In genomic region chr1:90268131-90268691, GRCm38 (mm10) we compare ENCODE assay signal across 9 mouse cellular contexts.
A peak's percentile ranks its signal among the peaks of the same experiment; 100 is the strongest.
DNase-seq lines count a peak whose midpoint lies in the region; ATAC-seq lines count a peak whose summit lies in the region.
"Had no signal": no experiment of that assay in that cellular context is flagged by ENCODE, and none has a peak within 500 bp of the region (broad histone marks: within the 10 kb centered on the region; RNA-seq: fewer than 3 reads in every experiment).

No protein-coding gene starts in this region.

- H3K9me3 ChIP-seq in forebrain, embryonic 12.5 days, result no peaks in the 10 kb centered on the region
- no peaks in the 10 kb centered on the region for H3K9me3 ChIP-seq in forebrain, embryonic 11.5 days (ENCODE audit: control insufficient read depth, low read length)
- H3K9me3 ChIP-seq in hindbrain, embryonic 10.5 days, result no peaks in the 10 kb centered on the region
- H3K9me3 ChIP-seq in neural tube, embryonic 14.5 days (ENCODE audit: control insufficient read depth, low read length), result no peaks in the 10 kb centered on the region
- H3K9me3 ChIP-seq in liver, embryonic 12.5 days (replicated peaks), result 0 out of 2 replicates have a peak, but pooled peaks cover 4% of the 10 kb centered on the region
- H3K9me3 ChIP-seq: lung, embryonic 15.5 days had no signal

- H3K27me3 ChIP-seq in forebrain, embryonic 12.5 days, result 0 out of 2 replicates have a peak, but pooled peaks cover 7% of the 10 kb centered on the region
- H3K27me3 ChIP-seq in forebrain, embryonic 11.5 days (ENCODE audit: control insufficient read depth, insufficient read depth, low read length), result no peaks in the 10 kb centered on the region
- H3K27me3 ChIP-seq in hindbrain, embryonic 10.5 days (ENCODE audit: insufficient read depth, poor library complexity, severe bottlenecking), result peaks cover 15% of the 10 kb centered on the region; the same call in 1 of the 2 replicates
- no peaks in the 10 kb centered on the region for H3K27me3 ChIP-seq in neural tube, embryonic 14.5 days (ENCODE audit: control insufficient read depth, insufficient read depth, low read length)
- H3K27me3 ChIP-seq in liver, embryonic 12.5 days (replicated peaks), result peaks cover 30% of the 10 kb centered on the region

- peak overlapping the region; percentile 54; the same call in 1 of the 2 replicates for H3K27ac ChIP-seq in forebrain, embryonic 12.5 days
- H3K27ac ChIP-seq in forebrain, embryonic 11.5 days (ENCODE audit: low read depth, low read length), result no peak overlapping the region
- H3K27ac ChIP-seq in hindbrain, embryonic 10.5 days, result peak overlapping the region; percentile 40
- 0 out of 2 replicates have a peak overlapping the region, but pooled peaks have one; percentile 50 for H3K27ac ChIP-seq in neural tube, embryonic 14.5 days (ENCODE audit: low read depth, low read length)
- H3K27ac ChIP-seq in liver, embryonic 12.5 days, result no peak overlapping the region
- H3K27ac ChIP-seq: lung, embryonic 15.5 days had no signal

- 65% methylated on average over 17 of the region's 17 CpGs for WGBS in forebrain, embryonic 12.5 days
- 75% methylated on average over 17 of the region's 17 CpGs for WGBS in forebrain, embryonic 11.5 days
- 77% methylated on average over 17 of the region's 17 CpGs for WGBS in hindbrain, embryonic 10.5 days
- 21% methylated on average over 17 of the region's 17 CpGs for WGBS in neural tube, embryonic 14.5 days
- WGBS in liver, embryonic 12.5 days (ENCODE audit: insufficient replicate concordance), result 67% methylated on average over 17 of the region's 17 CpGs

- peak; percentile 75 for ATAC-seq in forebrain, embryonic 12.5 days (ENCODE audit: low FRiP score)
- ATAC-seq in forebrain, embryonic 11.5 days (replicated peaks; ENCODE audit: low FRiP score), result no peak
- peak; percentile 81 for ATAC-seq in neural tube, embryonic 14.5 days (ENCODE audit: low read depth)
- ATAC-seq in liver, embryonic 12.5 days, result no peak

- no peak for DNase-seq in forebrain, embryonic 11.5 days (ENCODE audit: low spot score)
- DNase-seq in hindbrain, embryonic 10.5 days (ENCODE audit: low spot score), result no peak
- DNase-seq in kidney, postnatal 14 days, result peak; percentile 62
- DNase-seq in thymus, adult 18-20 months, result no peak
- DNase-seq in urinary bladder, postnatal 4 days (ENCODE audit: low spot score in 2 of 2), result no peak

- H3K4me3 ChIP-seq in forebrain, embryonic 12.5 days (replicated peaks), result no peak overlapping the region
- H3K4me3 ChIP-seq in forebrain, embryonic 11.5 days (ENCODE audit: low read depth, low read length), result no peak overlapping the region
- H3K4me3 ChIP-seq in hindbrain, embryonic 10.5 days, result no peak overlapping the region
- H3K4me3 ChIP-seq in neural tube, embryonic 14.5 days (ENCODE audit: low read depth, low read length), result no peak overlapping the region
- H3K4me3 ChIP-seq in liver, embryonic 12.5 days, result no peak overlapping the region
- H3K4me3 ChIP-seq: lung, embryonic 15.5 days had no signal

- no peaks in the 10 kb centered on the region for H3K36me3 ChIP-seq in forebrain, embryonic 12.5 days (replicated peaks)
- H3K36me3 ChIP-seq in forebrain, embryonic 11.5 days (ENCODE audit: control insufficient read depth, insufficient read depth, low read length), result no peaks in the 10 kb centered on the region
- no peaks in the 10 kb centered on the region for H3K36me3 ChIP-seq in hindbrain, embryonic 10.5 days
- no peaks in the 10 kb centered on the region for H3K36me3 ChIP-seq in neural tube, embryonic 14.5 days (ENCODE audit: control insufficient read depth, insufficient read depth, low read length)
- no peaks in the 10 kb centered on the region for H3K36me3 ChIP-seq in liver, embryonic 12.5 days
- H3K36me3 ChIP-seq: lung, embryonic 15.5 days had no signal

- H3K9ac ChIP-seq in forebrain, embryonic 12.5 days, result no peak overlapping the region
- no peak overlapping the region for H3K9ac ChIP-seq in forebrain, embryonic 11.5 days (ENCODE audit: low read length)
- no peak overlapping the region for H3K9ac ChIP-seq in neural tube, embryonic 14.5 days (replicated peaks; ENCODE audit: low read depth, low read length)
- no peak overlapping the region for H3K9ac ChIP-seq in liver, embryonic 12.5 days
- H3K9ac ChIP-seq: lung, embryonic 15.5 days had no signal

- no peak overlapping the region for H3K4me2 ChIP-seq in forebrain, embryonic 12.5 days
- H3K4me2 ChIP-seq in forebrain, embryonic 11.5 days (ENCODE audit: low read depth, low read length, severe bottlenecking), result no peak overlapping the region
- no peak overlapping the region for H3K4me2 ChIP-seq in neural tube, embryonic 14.5 days (ENCODE audit: low read depth, low read length)
- no peak overlapping the region for H3K4me2 ChIP-seq in liver, embryonic 12.5 days
- H3K4me2 ChIP-seq: lung, embryonic 15.5 days had no signal

- 0 out of 2 replicates have a peak, but pooled peaks cover 6% of the 10 kb centered on the region for H3K4me1 ChIP-seq in forebrain, embryonic 12.5 days
- H3K4me1 ChIP-seq in forebrain, embryonic 11.5 days (replicated peaks; ENCODE audit: control insufficient read depth, insufficient read depth, low read length), result no peaks in the 10 kb centered on the region; the same call in 1 of the 2 replicates
- peaks cover 16% of the 10 kb centered on the region for H3K4me1 ChIP-seq in hindbrain, embryonic 10.5 days (replicated peaks)
- H3K4me1 ChIP-seq in neural tube, embryonic 14.5 days (ENCODE audit: control insufficient read depth, insufficient read depth, low read length), result peaks cover 14% of the 10 kb centered on the region
- peaks cover 18% of the 10 kb centered on the region for H3K4me1 ChIP-seq in liver, embryonic 12.5 days
- H3K4me1 ChIP-seq: lung, embryonic 15.5 days had no signal

Comparison
In these comparisons a context has a peak if more than half of its experiments do, and no peak if none do; other contexts are left out.
1. ATAC-seq: peak in forebrain, embryonic 12.5 days (single experiment) and neural tube, embryonic 14.5 days (single experiment); none in forebrain, embryonic 11.5 days (single experiment) and liver, embryonic 12.5 days (single experiment).
2. H3K27ac ChIP-seq: peak in forebrain, embryonic 12.5 days (single experiment), hindbrain, embryonic 10.5 days (single experiment) and neural tube, embryonic 14.5 days (single experiment); none in forebrain, embryonic 11.5 days (single experiment) and liver, embryonic 12.5 days (single experiment).